Mouse (Mus musculus) hindbrain, embryonic 16.5 days (tissue): ENCODE data around the gene Il6. TPM values are rescaled to one million over a fixed set of nuclear protein-coding genes. Genes with fewer than 3 reads are reported as not detected.
"Not testable (repeated sequence)": the region's sequence is repeated elsewhere in the genome, so short reads cannot be mapped to it uniquely, and the experiment has no call there.

ENCODE experiments used
- ATAC-seq: fragments of 200-750 bp; cut with Nextera tagmentation; 2 replicates; pipeline ENCODE4 v1.8.0; 2017; ENCODE audit warnings: moderate TSS enrichment, moderate library complexity
- H3K27ac ChIP-seq: fragments of 300-500 bp; sonication (generic); 2 replicates; pipeline ENCODE4 v1.5.1; 2014; ENCODE audit warnings: low read depth, mild to moderate bottlenecking, control low read depth, low read length, moderate library complexity
- H3K27me3 ChIP-seq: fragments of 300-500 bp; sonication (generic); replicated peaks from 2 replicates; pipeline ENCODE4 v1.6.1; 2014; ENCODE audit warnings: low read length; ENCODE audit not compliant: control insufficient read depth, insufficient read depth
- H3K36me3 ChIP-seq: fragments of 300-500 bp; sonication (generic); 2 replicates; pipeline ENCODE4 v1.6.1; 2014; ENCODE audit warnings: mild to moderate bottlenecking, low read length, moderate library complexity, mixed read lengths; ENCODE audit not compliant: control insufficient read depth, insufficient read depth
- H3K4me1 ChIP-seq: fragments of 300-500 bp; sonication (generic); 2 replicates; pipeline ENCODE4 v1.6.1; 2014; ENCODE audit warnings: low read depth, low read length; ENCODE audit not compliant: control insufficient read depth, insufficient read depth
- H3K4me2 ChIP-seq: fragments of 300-500 bp; sonication (generic); 2 replicates; pipeline ENCODE4 v1.6.1; 2014; ENCODE audit warnings: mild to moderate bottlenecking, low read length, control low read depth, moderate library complexity
- H3K4me3 ChIP-seq: fragments of 300-500 bp; sonication (generic); 2 replicates; pipeline ENCODE4 v1.5.1; 2014; ENCODE audit warnings: mild to moderate bottlenecking, low read length, control low read depth, moderate library complexity
- H3K9ac ChIP-seq: fragments of 300-500 bp; sonication (generic); 2 replicates; pipeline ENCODE4 v1.6.1; 2014; ENCODE audit warnings: low read depth, mild to moderate bottlenecking, control low read depth, low read length, moderate library complexity
- H3K9me3 ChIP-seq: fragments of 300-500 bp; sonication (generic); 2 replicates; pipeline ENCODE4 v1.6.1; 2014; ENCODE audit warnings: mild to moderate bottlenecking, low read length, moderate library complexity; ENCODE audit not compliant: control insufficient read depth
- WGBS: fragments of 180-500 bp; shearing (Covaris S2); extraction: QIAGEN DNeasy Blood & Tissue Kit; methylation state at CpG from one replicate; pipeline ENCODE4 v1.1.7; 2014; 5-methylcytosine and 5-hydroxymethylcytosine counted together
- polyA plus RNA-seq: library from polyadenylated mRNA; unstranded; fragments of >200 nt; fragmentation: Nextera tagmentation; extraction: Ambion mirVana; gene quantifications from 2 replicates; pipeline ENCODE4 v1.2.1, GENCODE M21; 2015

Il6 gene
- polyA plus RNA-seq, 1 experiment from 2014 or later, result not detected

GRCm38 (mm10) chr5:30000921-30001320 lies 12.0 kb upstream of the Il6 start:
- no peak for ATAC-seq
- WGBS, result 64% methylated on average over 3 of the region's 3 CpGs
- no peak overlapping the region for H3K4me2 ChIP-seq
- no peaks in the 10 kb centered on the region for H3K27me3 ChIP-seq
- no peak overlapping the region for H3K4me3 ChIP-seq
- no peaks in the 10 kb centered on the region for H3K36me3 ChIP-seq
- H3K27ac ChIP-seq, result no peak overlapping the region
- no peaks in the 10 kb centered on the region for H3K9me3 ChIP-seq
- no peaks in the 10 kb centered on the region for H3K4me1 ChIP-seq
- H3K9ac ChIP-seq, result no peak overlapping the region

GRCm38 (mm10) chr5:30014580-30014979 lies 1.7 kb downstream of the Il6 start:
- ATAC-seq, result no peak
- H3K4me1 ChIP-seq, result no peaks in the 10 kb centered on the region
- H3K4me2 ChIP-seq, result no peak overlapping the region
- no peaks in the 10 kb centered on the region for H3K36me3 ChIP-seq
- H3K27ac ChIP-seq, result no peak overlapping the region
- H3K9ac ChIP-seq, result no peak overlapping the region
- H3K9me3 ChIP-seq, result no peaks in the 10 kb centered on the region
- no peaks in the 10 kb centered on the region for H3K27me3 ChIP-seq
- H3K4me3 ChIP-seq, result no peak overlapping the region
- WGBS, result 65% methylated on average over 2 of the region's 2 CpGs

- H3K27ac ChIP-seq, H3K4me1 ChIP-seq, H3K4me3 ChIP-seq, H3K36me3 ChIP-seq, ATAC-seq, H3K9ac ChIP-seq, H3K27me3 ChIP-seq, H3K9me3 ChIP-seq, H3K4me2 ChIP-seq: not testable (repeated sequence)
- WGBS, result 87% methylated on average over 4 of the region's 4 CpGs
Measured at GRCm38 (mm10) chr5:30035862-30036261, 22.9 kb downstream of the Il6 start.

- not testable (repeated sequence) for H3K9ac ChIP-seq, H3K36me3 ChIP-seq, ATAC-seq, H3K27me3 ChIP-seq, H3K4me1 ChIP-seq, H3K27ac ChIP-seq, H3K9me3 ChIP-seq, H3K4me2 ChIP-seq, H3K4me3 ChIP-seq
- WGBS, result 90% methylated on average over 2 of the region's 2 CpGs
Measured at GRCm38 (mm10) chr5:30037111-30037510, 24.2 kb downstream of the Il6 start.

- not testable (repeated sequence) for ATAC-seq, H3K4me2 ChIP-seq, H3K36me3 ChIP-seq, H3K27me3 ChIP-seq, H3K9me3 ChIP-seq, H3K4me1 ChIP-seq, H3K4me3 ChIP-seq, H3K9ac ChIP-seq, H3K27ac ChIP-seq
- WGBS, result 95% methylated on average over 5 of the region's 5 CpGs
Measured at GRCm38 (mm10) chr5:30039324-30039723, 26.4 kb downstream of the Il6 start.

- not testable (repeated sequence) for H3K9me3 ChIP-seq, H3K27ac ChIP-seq, H3K27me3 ChIP-seq, H3K9ac ChIP-seq, H3K4me1 ChIP-seq, ATAC-seq, H3K4me2 ChIP-seq, H3K4me3 ChIP-seq, H3K36me3 ChIP-seq
- 83% methylated on average over 4 of the region's 4 CpGs for WGBS
Measured at GRCm38 (mm10) chr5:30039841-30040240, 26.9 kb downstream of the Il6 start.

GRCm38 (mm10) chr5:30058216-30058731 lies 45.4 kb downstream of the Il6 start:
- 55% methylated on average over 6 of the region's 6 CpGs for WGBS
- no peak overlapping the region for H3K4me2 ChIP-seq
- no peak overlapping the region for H3K27ac ChIP-seq
- no peak for ATAC-seq
- no peaks in the 10 kb centered on the region for H3K4me1 ChIP-seq
- H3K9ac ChIP-seq, result no peak overlapping the region
- no peaks in the 10 kb centered on the region for H3K27me3 ChIP-seq
- no peaks in the 10 kb centered on the region for H3K9me3 ChIP-seq
- H3K36me3 ChIP-seq, result peaks cover 6% of the 10 kb centered on the region
- H3K4me3 ChIP-seq, result no peak overlapping the region

- WGBS, result 62% methylated on average over 5 of the region's 5 CpGs
Measured at GRCm38 (mm10) chr5:30059607-30060006, 46.7 kb downstream of the Il6 start.

GRCm38 (mm10) chr5:30067726-30068125 lies 54.8 kb downstream of the Il6 start:
- Histone ChIP-seq H3K9ac (no peak overlapping the region), H3K27me3 (no peaks in the 10 kb centered on the region), H3K4me1 (peaks cover 3% of the 10 kb centered on the region), H3K27ac (no peak overlapping the region), H3K9me3 (no peaks in the 10 kb centered on the region), H3K4me2 (no peak overlapping the region), H3K4me3 (no peak overlapping the region), H3K36me3 (peaks cover 6% of the 10 kb centered on the region)
- WGBS, result 62% methylated on average over 6 of the region's 6 CpGs
- no peak for ATAC-seq

More at GRCm38 (mm10) chr5:30059607-30060006, 46.7 kb downstream of the Il6 start:
- H3K27ac ChIP-seq, H3K9ac ChIP-seq, H3K4me2 ChIP-seq, ATAC-seq, H3K36me3 ChIP-seq, H3K4me1 ChIP-seq, H3K9me3 ChIP-seq, H3K4me3 ChIP-seq, H3K27me3 ChIP-seq: not testable (repeated sequence)
